Mouse (Mus musculus) liver, adult (tissue): ENCODE measurements around the gene Gm20824.
"Not testable (repeated sequence)": the region's sequence is repeated elsewhere in the genome, so short reads cannot be mapped to it uniquely, and the experiment has no call there.

Experiments
- GATA4 ChIP-seq: IDR thresholded peaks from 2 replicates; pipeline ENCODE4 v1.6.1; 2014; ENCODE audit warnings: mild to moderate bottlenecking, low read length; ENCODE audit not compliant: insufficient replicate concordance

Gene Gm20824

GRCm38 (mm10) chrY:8257607-8258006, at the start of gene Gm20824:
TSS of gene Gm20824 (plus strand) at chrY:8257907.
- TF ChIP-seq GATA4 = not testable (repeated sequence)
